Mouse (Mus musculus) midbrain, postnatal 0 days (tissue): ENCODE results near the gene Stfa1. TPM values are rescaled to one million over a fixed set of nuclear protein-coding genes. Genes with fewer than 3 reads are reported as not detected.
"Not testable (repeated sequence)": the region's sequence is repeated elsewhere in the genome, so short reads cannot be mapped to it uniquely, and the experiment has no call there.

Experiments
- ATAC-seq: fragments of 200-750 bp; cut with Nextera tagmentation; 2 replicates; pipeline ENCODE4 v1.8.0; 2017; ENCODE audit warnings: moderate number of reproducible peaks, mild to moderate bottlenecking, moderate TSS enrichment, moderate library complexity; ENCODE audit not compliant: low FRiP score
- DNase-seq: peaks from one replicate; pipeline ENCODE4 v3.0.0-alpha.2; 2015; ENCODE audit warnings: low spot score
- H3K27ac ChIP-seq: fragments of 300-500 bp; sonication (generic); 2 replicates; pipeline ENCODE4 v1.5.1; 2014; ENCODE audit warnings: low read depth, mild to moderate bottlenecking, low read length, mixed read lengths
- H3K27me3 ChIP-seq: fragments of 300-500 bp; sonication (generic); 2 replicates; pipeline ENCODE4 v1.6.1; 2014; ENCODE audit warnings: low read length, control low read depth, mixed read lengths; ENCODE audit not compliant: insufficient read depth
- H3K36me3 ChIP-seq: fragments of 300-500 bp; sonication (generic); 2 replicates; pipeline ENCODE4 v1.6.1; 2014; ENCODE audit warnings: low read length, control low read depth, mixed read lengths; ENCODE audit not compliant: insufficient read depth
- H3K4me1 ChIP-seq: fragments of 300-500 bp; sonication (generic); 2 replicates; pipeline ENCODE4 v1.6.1; 2014; ENCODE audit warnings: mild to moderate bottlenecking, control low read depth, antibody characterized with exemption, low read length, mixed read lengths; ENCODE audit not compliant: insufficient read depth
- H3K4me2 ChIP-seq: fragments of 300-500 bp; sonication (generic); 2 replicates; pipeline ENCODE4 v1.6.1; 2014; ENCODE audit warnings: low read depth, mild to moderate bottlenecking, low read length, mixed read lengths; ENCODE audit not compliant: poor library complexity, severe bottlenecking
- H3K4me3 ChIP-seq: fragments of 300-500 bp; sonication (generic); 2 replicates; pipeline ENCODE4 v1.5.1; 2014; ENCODE audit warnings: low read depth, mild to moderate bottlenecking, low read length, moderate library complexity
- H3K9ac ChIP-seq: fragments of 300-500 bp; sonication (generic); replicated peaks from 2 replicates; pipeline ENCODE4 v1.6.1; 2014; ENCODE audit warnings: mild to moderate bottlenecking, low read length, moderate library complexity, mixed read lengths; ENCODE audit not compliant: poor library complexity, severe bottlenecking
- H3K9me3 ChIP-seq: fragments of 300-500 bp; sonication (generic); 2 replicates; pipeline ENCODE4 v1.6.1; 2016; ENCODE audit warnings: low read length, control low read depth
- CTCF ChIP-seq: IDR thresholded peaks from 2 replicates; pipeline ENCODE4 v1.5.1; 2016; ENCODE audit warnings: antibody characterized with exemption, mild to moderate bottlenecking
- WGBS: fragments of 180-500 bp; shearing (Covaris S2); extraction: QIAGEN DNeasy Blood & Tissue Kit; methylation state at CpG from one replicate; pipeline ENCODE4 v1.1.7; 2014; 5-methylcytosine and 5-hydroxymethylcytosine counted together
- polyA plus RNA-seq: library from polyadenylated mRNA; unstranded; fragments of >200 nt; fragmentation: Nextera tagmentation; extraction: Ambion mirVana; gene quantifications from 2 replicates; pipeline ENCODE4 v1.2.1, GENCODE M21; 2015
- total RNA-seq: library from RNA; depleted of rRNA; stranded (reverse); fragments of >200 nt; gene quantifications from 2 replicates; pipeline ENCODE4 v1.2.3, GENCODE M21; 2014; rRNA removed

Stfa1 gene
- total RNA-seq (0.55 TPM in 1 of 2 replicates, not detected in the other), polyA plus RNA-seq (0.49 and 1.1 TPM in 2 replicates)

DNA sequence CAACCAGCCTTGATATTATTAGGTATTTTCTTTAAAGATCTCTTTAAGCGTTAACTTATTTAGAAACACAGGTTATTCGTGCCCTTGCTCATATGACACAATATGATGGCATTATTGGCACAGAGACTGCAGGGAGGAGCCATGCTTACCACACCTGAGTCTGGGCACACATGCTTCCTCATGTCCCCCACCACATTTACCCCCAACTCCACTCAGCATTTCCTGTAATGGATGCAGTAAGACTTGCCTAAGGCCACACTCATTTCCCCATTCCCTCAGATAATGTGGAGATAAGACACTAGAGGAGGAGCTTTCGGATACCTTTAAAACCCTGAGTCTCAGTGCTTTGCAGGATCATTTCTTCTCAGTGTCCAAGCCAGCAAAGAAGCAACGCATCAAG, at the start of gene Stfa1:
TSS of gene Stfa1 (plus strand) at position 156 of the 400 bp plus-strand sequence.
- WGBS, result 84% methylated on average over 4 of the region's 4 CpGs
- H3K4me3 ChIP-seq, H3K4me1 ChIP-seq: not testable (repeated sequence)

GRCm38 (mm10) chr16:36260585-36260984, 16.2 kb upstream of the Stfa1 start:
- ATAC-seq, H3K4me1 ChIP-seq, H3K9me3 ChIP-seq, H3K4me3 ChIP-seq, DNase-seq, H3K4me2 ChIP-seq, H3K27ac ChIP-seq, H3K27me3 ChIP-seq, H3K9ac ChIP-seq, H3K36me3 ChIP-seq: not testable (repeated sequence)

More for the DNA sequence above, at the start of gene Stfa1:
- ATAC-seq, H3K36me3 ChIP-seq, H3K9me3 ChIP-seq, H3K27me3 ChIP-seq, H3K27ac ChIP-seq, H3K9ac ChIP-seq, H3K4me2 ChIP-seq, DNase-seq: not testable (repeated sequence)

DNA sequence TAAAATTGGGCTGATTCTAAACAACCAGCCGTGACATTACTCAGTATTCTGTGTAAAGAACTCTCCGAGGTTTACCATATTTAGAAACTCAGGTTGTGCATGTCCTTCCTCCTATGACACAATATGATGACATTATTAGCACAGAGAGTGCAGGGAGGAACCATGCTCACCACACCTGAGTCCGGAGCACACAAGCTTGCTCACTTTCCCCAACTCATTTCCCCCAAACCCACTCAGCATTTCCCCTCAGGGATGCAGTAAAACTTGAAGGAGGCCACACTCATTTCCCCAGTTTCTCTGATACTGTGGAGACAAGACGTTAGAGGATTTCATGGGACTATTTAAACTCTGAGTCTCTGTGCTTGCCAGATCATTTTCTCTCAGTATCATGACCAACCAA, 12.4 kb downstream of the Stfa1 start:
- no peaks in the 10 kb centered on the region for H3K27me3 ChIP-seq
- H3K36me3 ChIP-seq, result no peaks in the 10 kb centered on the region
- no peak for TF ChIP-seq CTCF
- ATAC-seq (no peak), DNase-seq (no peak)
- no peak overlapping the region for H3K27ac ChIP-seq
- H3K4me1 ChIP-seq, result no peaks in the 10 kb centered on the region
- H3K9me3 ChIP-seq, result no peaks in the 10 kb centered on the region
- H3K9ac ChIP-seq, result no peak overlapping the region
- no peak overlapping the region for H3K4me2 ChIP-seq
- no peak overlapping the region for H3K4me3 ChIP-seq
- WGBS, result 87% methylated on average over 4 of the region's 4 CpGs

- Histone ChIP-seq H3K4me1 (no peaks in the 10 kb centered on the region), H3K36me3 (no peaks in the 10 kb centered on the region), H3K4me3 (no peak overlapping the region), H3K9me3 (no peaks in the 10 kb centered on the region), H3K27ac (no peak overlapping the region), H3K9ac (no peak overlapping the region), H3K4me2 (no peak overlapping the region), H3K27me3 (no peaks in the 10 kb centered on the region)
- no peak for ATAC-seq
- WGBS, result 84% methylated on average over 4 of the region's 4 CpGs
- DNase-seq, result no peak
- TF ChIP-seq CTCF, result no peak
These were observed 30.9 kb downstream of the Stfa1 start for GRCm38 (mm10) chr16:36307631-36308030.

DNA sequence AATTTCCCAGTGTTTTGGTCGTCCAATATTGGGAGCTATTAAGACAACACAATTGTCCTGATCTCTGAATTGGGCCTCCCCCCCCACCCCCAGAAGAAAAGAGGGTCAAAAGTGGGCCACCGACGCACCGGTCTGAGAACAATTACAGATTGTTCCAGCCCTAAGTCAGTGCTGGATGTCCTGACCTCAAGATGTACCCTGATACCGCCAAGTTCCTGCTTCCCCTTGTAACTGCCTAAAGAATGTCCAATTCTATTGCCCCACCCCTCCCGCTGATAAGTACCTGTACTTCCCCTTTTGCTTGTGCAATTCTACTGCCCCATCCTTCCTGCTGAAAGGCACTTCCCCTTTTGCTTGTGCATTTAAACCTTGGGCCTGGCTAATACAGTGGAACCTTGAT, 39.4 kb downstream of the Stfa1 start:
- not testable (repeated sequence) for H3K4me2 ChIP-seq, H3K27me3 ChIP-seq, H3K4me1 ChIP-seq, H3K9ac ChIP-seq, H3K4me3 ChIP-seq, ATAC-seq, H3K36me3 ChIP-seq, H3K9me3 ChIP-seq, H3K27ac ChIP-seq, DNase-seq
- 86% methylated on average over 6 of the region's 6 CpGs for WGBS

GRCm38 (mm10) chr16:36319286-36319685, 42.5 kb downstream of the Stfa1 start:
- no peak for TF ChIP-seq CTCF

More at GRCm38 (mm10) chr16:36319286-36319685, 42.5 kb downstream of the Stfa1 start:
- ATAC-seq, result no peak
- Histone ChIP-seq H3K4me3 (no peak overlapping the region), H3K36me3 (no peaks in the 10 kb centered on the region), H3K27me3 (no peaks in the 10 kb centered on the region), H3K9me3 (no peaks in the 10 kb centered on the region), H3K9ac (no peak overlapping the region), H3K27ac (no peak overlapping the region), H3K4me2 (no peak overlapping the region), H3K4me1 (no peaks in the 10 kb centered on the region)
- DNase-seq, result no peak
